Mouse (Mus musculus): ENCODE measurements around the gene Hspb2. TPM values are rescaled to one million over a fixed set of nuclear protein-coding genes. Genes with fewer than 3 reads are reported as not detected.

Gene Hspb2
- total and polyA plus RNA-seq, 3 experiments: not detected

DNA sequence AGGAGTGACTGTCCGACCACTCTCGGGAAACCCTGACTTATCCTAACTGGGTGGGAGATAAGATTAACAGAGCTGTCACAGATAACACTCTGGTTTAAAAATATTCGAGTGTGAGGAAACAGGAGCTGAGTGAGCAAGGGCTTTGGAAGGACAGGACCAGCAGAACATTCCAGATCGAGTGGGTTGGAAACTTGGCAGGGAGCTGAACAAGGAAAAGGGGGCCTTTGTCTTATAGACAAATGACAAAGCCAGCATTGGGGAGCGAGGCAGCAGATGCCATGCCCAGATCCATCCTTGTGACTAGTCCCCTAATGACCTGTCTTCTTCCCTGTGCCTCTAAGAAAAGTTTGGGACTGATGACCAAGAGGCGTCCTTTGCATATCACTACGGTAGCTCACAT, 1.8 kb upstream of the Hspb2 start:
- no peak for TF ChIP-seq TAL1 (IDR thresholded peaks at IDR 0.05; ENCODE audit: low read length)
- TF ChIP-seq TBP (IDR thresholded peaks at IDR 0.05; ENCODE audit: low read depth, low read length): no peak
- no peak for TF ChIP-seq MYB (IDR thresholded peaks at IDR 0.05; ENCODE audit: low read depth, low read length)
- TF ChIP-seq GATA1 (IDR thresholded peaks at IDR 0.05; ENCODE audit: low read depth, low read length): no peak
- no peak for TF ChIP-seq ELF1 (IDR thresholded peaks at IDR 0.05; ENCODE audit: low read depth, low read length)
- TF ChIP-seq USF1 (IDR thresholded peaks at IDR 0.05; ENCODE audit: low read depth, low read length): no peak
- TF ChIP-seq E2F4 (IDR thresholded peaks at IDR 0.05; ENCODE audit: borderline replicate concordance, low read depth, low read length): no peak
- no peak for TF ChIP-seq NELFE (IDR thresholded peaks at IDR 0.05; ENCODE audit: low read depth, low read length)
- no peak for TF ChIP-seq GABPA (IDR thresholded peaks at IDR 0.05; ENCODE audit: low read depth, low read length)
- no peak for TF ChIP-seq MYC (IDR thresholded peaks at IDR 0.05; ENCODE audit: low read depth, low read length)
- no peak for TF ChIP-seq MAX (IDR thresholded peaks at IDR 0.05; ENCODE audit: low read length)
- TF ChIP-seq MAFK (IDR thresholded peaks at IDR 0.05; ENCODE audit: borderline replicate concordance, low read depth, low read length): no peak

GRCm38 (mm10) chr9:50752784-50753615, 846 bp upstream of the Hspb2 start:
- no peaks in the 10 kb centered on the region for H3K4me1 ChIP-seq (ENCODE audit: control insufficient read depth in 1 of 2, insufficient read depth in 2 of 2, low read length in 2 of 2)
- H3K79me2 ChIP-seq (ENCODE audit: control insufficient read depth, insufficient read depth, low read length, poor library complexity): no peaks in the 10 kb centered on the region
- no peak overlapping the region for H3K9ac ChIP-seq (ENCODE audit: control insufficient read depth, low read depth, low read length, poor library complexity, severe bottlenecking)
- no peak for TF ChIP-seq TCF12 (IDR thresholded peaks at IDR 0.05; ENCODE audit: low read depth, low read length)
- no peak for TF ChIP-seq MAX (IDR thresholded peaks at IDR 0.05; ENCODE audit: low read length)
- TF ChIP-seq USF1 (IDR thresholded peaks at IDR 0.05; ENCODE audit: low read depth, low read length): no peak
- no peak for TF ChIP-seq TAL1 (IDR thresholded peaks at IDR 0.05; ENCODE audit: low read length)
- TF ChIP-seq POLR2A (IDR thresholded peaks at IDR 0.05; ENCODE audit: control insufficient read depth in 1 of 2, insufficient read depth in 1 of 2, low read depth in 1 of 2, low read length in 2 of 2, poor library complexity in 1 of 2): no peak
- TF ChIP-seq ZNF384 (IDR thresholded peaks at IDR 0.05; ENCODE audit: low read depth, low read length): no peak
- TF ChIP-seq UBTF (IDR thresholded peaks at IDR 0.05; ENCODE audit: borderline replicate concordance, insufficient read depth, low read depth, low read length): no peak
- TF ChIP-seq NELFE (IDR thresholded peaks at IDR 0.05; ENCODE audit: low read depth, low read length): no peak
- TF ChIP-seq NRF1 (IDR thresholded peaks at IDR 0.05; ENCODE audit: insufficient read depth, low read depth, low read length, poor library complexity, severe bottlenecking): no peak
- no peak for TF ChIP-seq EP300 (IDR thresholded peaks at IDR 0.05; ENCODE audit: low read depth in 1 of 2, low read length in 2 of 2)
- TF ChIP-seq USF2 (IDR thresholded peaks at IDR 0.05; ENCODE audit: borderline replicate concordance in 1 of 2, insufficient read depth in 1 of 2, low read depth in 1 of 2, low read length in 2 of 2): no peak
- no peak for TF ChIP-seq TBP (IDR thresholded peaks at IDR 0.05; ENCODE audit: low read depth, low read length)
- no peak overlapping the region for H3K27ac ChIP-seq (ENCODE audit: control insufficient read depth, low read depth, low read length)
- no peak overlapping the region for H3K4me3 ChIP-seq (ENCODE audit: control insufficient read depth in 1 of 2, insufficient read depth in 1 of 2, low read depth in 2 of 2, low read length in 2 of 2)
- no peak for DNase-seq (ENCODE audit: low read depth, low spot score)
- H3K9me3 ChIP-seq (replicated peaks; ENCODE audit: insufficient read depth, low read length): no peaks in the 10 kb centered on the region
- peaks cover 3 to 7% of the 10 kb centered on the region in 2 experiments for H3K27me3 ChIP-seq (ENCODE audit: control insufficient read depth in 1 of 2, insufficient read depth in 2 of 2, low read length in 2 of 2)
- no peaks in the 10 kb centered on the region for H3K36me3 ChIP-seq (ENCODE audit: control insufficient read depth in 1 of 2, insufficient read depth in 2 of 2, low read length in 2 of 2)

More for the DNA sequence above, 1.8 kb upstream of the Hspb2 start:
- no peaks in the 10 kb centered on the region for H3K9me3 ChIP-seq (replicated peaks; ENCODE audit: insufficient read depth, low read length)
- H3K27ac ChIP-seq (ENCODE audit: control insufficient read depth, low read depth, low read length): no peak overlapping the region
- peaks cover 3 to 7% of the 10 kb centered on the region in 2 experiments for H3K27me3 ChIP-seq (ENCODE audit: control insufficient read depth in 1 of 2, insufficient read depth in 2 of 2, low read length in 2 of 2)
- no peak overlapping the region for H3K4me3 ChIP-seq (ENCODE audit: control insufficient read depth in 1 of 2, insufficient read depth in 1 of 2, low read depth in 2 of 2, low read length in 2 of 2)
- H3K36me3 ChIP-seq (ENCODE audit: control insufficient read depth in 1 of 2, insufficient read depth in 2 of 2, low read length in 2 of 2): no peaks in the 10 kb centered on the region
- H3K79me2 ChIP-seq (ENCODE audit: control insufficient read depth, insufficient read depth, low read length, poor library complexity): no peaks in the 10 kb centered on the region
- H3K9ac ChIP-seq (ENCODE audit: control insufficient read depth, low read depth, low read length, poor library complexity, severe bottlenecking): no peak overlapping the region
- DNase-seq (ENCODE audit: low read depth, low spot score): no peak
- H3K4me1 ChIP-seq (ENCODE audit: control insufficient read depth in 1 of 2, insufficient read depth in 2 of 2, low read length in 2 of 2): no peaks in the 10 kb centered on the region

Data from MEL (cell line).